Mouse (Mus musculus) liver, adult (tissue): ENCODE data around the gene Rgcc.

Experiments
- GATA4 ChIP-seq: IDR thresholded peaks from 2 replicates; pipeline ENCODE4 v1.6.1; 2014; ENCODE audit warnings: mild to moderate bottlenecking, low read length; ENCODE audit not compliant: insufficient replicate concordance

Rgcc gene

DNA sequence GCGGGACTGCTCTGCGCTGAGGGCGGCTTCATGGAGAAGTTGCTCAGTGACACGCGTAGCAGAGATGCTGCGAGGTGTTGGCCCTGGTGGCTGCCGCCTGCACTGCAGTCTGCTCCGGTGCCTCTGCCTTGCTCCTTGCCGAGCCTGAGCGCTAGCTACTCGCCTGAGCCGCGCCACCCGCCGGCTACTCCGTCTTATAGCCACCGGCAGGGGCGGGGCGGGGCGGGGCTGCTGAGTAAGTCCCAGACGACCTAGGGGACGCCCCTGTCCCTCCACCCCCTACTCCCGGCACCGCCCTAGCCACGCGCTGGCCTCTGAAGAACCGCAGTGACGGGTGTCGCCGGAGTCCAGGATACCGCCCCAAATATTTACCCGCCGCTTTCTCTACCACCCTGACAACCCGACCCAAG is at the start of gene Rgcc:
Gene Rgcc (minus strand): TSS at position 180 of the 410 bp plus-strand sequence.
- TF ChIP-seq GATA4, result no peak

DNA sequence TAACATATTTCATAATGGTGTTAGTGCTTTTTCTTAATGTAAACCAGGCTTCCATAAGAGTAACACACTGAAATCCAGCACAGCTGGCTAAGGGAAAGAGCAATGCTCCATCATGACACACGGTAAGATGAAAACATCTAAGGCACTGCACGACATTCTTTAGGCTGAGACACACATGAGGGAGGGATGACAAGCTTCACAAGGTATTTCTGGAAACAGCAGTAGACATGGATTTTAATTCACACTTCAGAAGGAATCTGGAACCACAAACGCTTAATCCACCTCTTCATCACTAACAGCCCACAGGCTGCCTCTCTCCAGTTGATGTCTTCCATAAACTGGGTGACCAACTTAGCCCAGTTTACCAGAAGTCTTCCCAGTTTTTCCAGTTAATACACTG is 44.9 kb upstream of the Rgcc start:
- TF ChIP-seq GATA4, result no peak

DNA sequence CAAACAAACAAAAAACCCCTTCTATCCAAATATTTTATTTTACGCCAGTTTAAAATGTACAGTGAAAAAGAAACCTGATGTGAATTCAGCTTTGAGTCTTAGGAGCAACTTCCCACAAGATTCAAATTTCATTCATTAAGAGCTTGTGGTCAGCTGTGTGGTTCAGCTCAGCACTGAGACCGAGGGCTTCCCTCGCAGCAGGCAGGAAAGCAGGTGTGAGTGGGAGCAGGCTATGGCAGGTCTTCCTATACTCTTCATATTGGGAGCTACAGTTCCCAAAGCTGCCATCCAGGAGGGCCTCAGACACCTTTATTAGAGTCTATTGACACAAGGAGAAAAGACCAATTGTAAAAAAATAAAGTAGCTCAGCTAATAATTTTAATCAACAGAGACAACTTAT is 34.2 kb upstream of the Rgcc start:
- no peak for TF ChIP-seq GATA4

DNA sequence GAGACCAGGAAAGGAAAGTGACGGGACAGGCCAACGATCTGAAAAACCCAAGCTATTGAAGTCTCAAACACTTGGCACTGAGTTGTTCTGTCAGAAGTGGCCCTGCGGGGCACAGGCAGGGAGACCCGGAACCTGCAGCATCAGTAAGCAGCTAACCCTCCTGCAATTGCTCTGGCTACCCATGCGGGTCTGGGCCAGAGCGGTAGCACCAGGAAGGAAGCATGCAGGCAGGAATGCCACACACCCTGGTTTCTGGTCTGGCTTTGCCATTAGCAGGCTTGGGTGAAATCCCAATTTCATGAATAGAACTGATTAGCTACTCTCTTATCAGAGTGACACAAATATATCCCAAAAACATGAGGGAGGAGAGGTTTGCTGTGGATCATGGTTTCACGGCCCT is 30.5 kb upstream of the Rgcc start:
- TF ChIP-seq GATA4, result no peak

DNA sequence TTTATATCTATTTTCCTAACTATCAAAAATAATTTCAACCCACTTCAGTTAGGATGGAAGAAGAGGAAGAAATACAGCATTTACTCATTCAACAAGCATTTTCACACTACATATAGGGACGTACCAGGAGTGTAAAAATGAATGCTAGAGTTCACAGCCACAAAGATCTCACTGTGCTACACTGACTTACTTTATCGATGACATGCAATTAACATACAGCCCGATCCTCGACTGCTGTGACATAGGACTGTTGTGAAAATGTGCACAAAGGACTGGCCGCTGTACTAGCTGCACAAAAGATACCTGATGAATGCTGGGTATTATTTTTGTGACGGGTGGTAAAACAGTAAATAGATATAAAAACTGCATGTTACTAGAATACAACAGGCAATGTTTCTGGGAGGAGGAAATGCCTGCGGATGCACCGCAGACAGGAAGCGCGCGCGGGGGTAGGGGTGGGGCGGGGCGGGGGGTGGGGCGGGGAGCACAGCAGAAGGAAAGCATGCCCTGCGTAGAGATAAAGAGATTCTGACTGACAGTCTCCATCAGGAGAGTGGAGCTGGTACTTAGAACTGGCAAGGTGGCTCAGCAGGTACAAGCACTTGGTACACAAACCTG is 29.6 kb upstream of the Rgcc start:
- TF ChIP-seq GATA4, result no peak

DNA sequence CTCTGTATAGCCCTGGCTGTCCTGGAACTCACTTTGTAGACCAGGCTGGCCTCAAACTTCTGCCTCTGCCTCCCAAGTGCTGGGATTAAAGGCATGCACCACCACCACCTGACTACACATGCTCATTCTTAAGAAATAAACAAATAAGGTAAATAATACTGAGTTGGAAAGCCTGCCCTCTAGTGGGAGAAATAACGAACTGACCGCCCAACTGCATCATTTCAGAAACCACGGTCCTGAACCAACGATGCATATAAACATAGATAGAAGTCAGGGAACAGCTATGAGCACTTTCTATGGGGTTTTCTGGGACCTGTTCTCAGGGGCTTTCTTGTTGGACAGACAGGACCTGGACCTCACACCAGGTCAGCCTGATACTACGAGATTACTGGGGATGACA is 25.6 kb upstream of the Rgcc start:
- TF ChIP-seq GATA4, result no peak

DNA sequence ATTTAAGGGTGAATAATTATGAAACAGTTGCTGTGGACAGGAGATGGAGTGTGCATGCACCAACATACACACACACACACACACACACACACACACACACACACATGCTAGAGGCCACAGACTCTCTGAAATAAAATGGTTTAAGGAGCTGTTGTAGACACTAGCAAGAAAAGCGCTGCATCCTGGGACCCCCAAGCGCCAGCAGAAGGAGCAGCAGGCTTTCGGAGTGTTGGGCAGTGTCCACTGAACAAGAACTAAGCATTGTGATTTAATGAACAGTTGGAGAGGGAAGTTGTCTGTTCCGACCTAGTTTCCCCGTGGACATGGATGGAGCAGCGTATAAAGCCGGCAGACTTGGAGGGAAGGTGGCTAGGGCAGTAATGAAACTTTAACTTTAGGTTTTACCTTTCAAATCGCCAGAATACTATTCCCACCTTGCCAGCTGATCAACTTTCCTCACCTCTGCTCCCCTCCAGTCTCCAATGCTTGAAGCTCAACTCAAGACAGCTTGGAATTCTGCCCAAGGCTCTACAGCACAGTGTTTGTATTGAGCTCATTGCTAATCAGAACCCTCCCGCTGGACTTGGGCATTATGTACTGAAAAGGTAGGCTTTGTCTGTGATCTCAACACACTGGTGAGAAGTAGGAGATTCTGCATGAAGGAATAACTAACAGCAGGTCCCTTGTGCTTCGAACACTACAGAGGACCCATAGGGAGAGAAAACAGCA is 22.8 kb upstream of the Rgcc start:
- no peak for TF ChIP-seq GATA4

DNA sequence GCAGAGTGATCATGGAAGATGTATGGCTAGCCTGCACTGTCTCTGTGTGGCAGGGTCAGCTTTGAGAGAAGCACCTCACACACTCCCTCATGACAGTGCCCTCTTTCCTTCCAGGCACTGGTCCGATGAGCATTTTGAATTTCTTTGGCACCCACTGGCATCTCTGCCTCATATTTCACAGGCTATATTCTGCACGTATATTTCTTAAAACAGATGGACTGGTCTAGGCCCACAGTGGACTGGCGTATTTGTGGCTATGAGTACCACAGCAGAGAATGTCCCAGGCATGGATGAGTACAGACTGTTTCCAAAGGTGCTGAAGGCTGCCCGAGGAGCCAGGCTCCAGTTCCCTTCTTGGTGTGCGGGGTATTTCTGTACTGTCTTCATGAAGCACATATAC is 20.4 kb upstream of the Rgcc start:
- no peak for TF ChIP-seq GATA4

DNA sequence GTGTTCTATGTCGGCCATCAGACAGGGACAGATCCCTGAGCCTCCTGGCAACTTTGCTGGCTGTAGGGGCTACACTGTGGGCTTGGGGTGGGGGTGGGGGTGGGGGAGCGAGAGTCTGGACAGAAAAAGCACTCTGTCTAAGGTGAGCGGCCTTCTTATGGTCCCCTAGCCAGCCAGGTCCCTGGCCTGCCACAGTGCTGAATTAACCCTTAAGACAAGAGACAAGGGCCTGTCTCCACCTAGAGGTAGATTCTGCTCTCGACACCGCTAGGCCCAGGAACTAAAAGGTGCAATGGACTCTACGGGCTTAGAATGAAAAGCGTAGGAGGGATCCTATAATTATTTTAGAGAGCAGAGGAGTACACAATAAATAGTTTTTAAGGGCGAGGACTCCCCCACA is 19.7 kb upstream of the Rgcc start:
- TF ChIP-seq GATA4, result no peak

DNA sequence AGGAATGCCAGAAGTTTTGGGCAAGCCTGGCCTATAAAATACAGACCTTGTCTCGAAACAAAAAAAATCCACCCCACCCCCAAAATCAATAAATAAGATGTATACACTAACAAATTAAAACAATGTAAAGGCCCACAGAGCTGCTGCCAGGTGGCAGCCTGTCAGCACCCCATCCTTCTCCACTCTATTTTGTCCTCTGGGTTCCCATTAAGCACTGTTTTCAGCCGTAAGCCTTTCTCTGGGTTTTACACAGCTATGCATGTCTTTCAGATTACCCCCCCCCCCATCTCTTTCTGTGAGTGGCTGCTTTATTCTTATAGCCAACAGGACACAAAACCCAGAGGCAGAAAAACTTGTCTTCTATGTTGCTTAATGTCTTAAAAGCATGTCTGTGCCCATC is 16.2 kb upstream of the Rgcc start:
- no peak for TF ChIP-seq GATA4

DNA sequence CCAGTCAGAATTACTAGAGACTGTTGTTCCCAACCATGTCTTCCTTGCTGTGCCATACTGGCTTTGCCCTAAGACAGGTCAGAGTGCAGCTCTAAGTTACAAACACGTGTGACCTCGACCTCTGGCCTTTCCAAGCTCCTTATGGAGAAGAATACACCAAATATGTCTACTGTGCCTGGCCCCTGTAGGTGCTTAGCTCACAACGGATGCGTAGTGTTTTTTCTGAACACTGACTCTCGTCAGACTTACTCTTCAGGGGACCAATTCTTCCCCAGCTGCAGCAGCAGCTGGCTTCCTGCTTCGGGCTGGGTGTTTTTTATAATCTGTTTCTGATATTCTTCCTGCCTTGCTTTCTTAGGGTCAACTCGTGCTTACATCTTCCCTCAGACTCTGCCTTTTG is 14.4 kb upstream of the Rgcc start:
- TF ChIP-seq GATA4, result no peak

DNA sequence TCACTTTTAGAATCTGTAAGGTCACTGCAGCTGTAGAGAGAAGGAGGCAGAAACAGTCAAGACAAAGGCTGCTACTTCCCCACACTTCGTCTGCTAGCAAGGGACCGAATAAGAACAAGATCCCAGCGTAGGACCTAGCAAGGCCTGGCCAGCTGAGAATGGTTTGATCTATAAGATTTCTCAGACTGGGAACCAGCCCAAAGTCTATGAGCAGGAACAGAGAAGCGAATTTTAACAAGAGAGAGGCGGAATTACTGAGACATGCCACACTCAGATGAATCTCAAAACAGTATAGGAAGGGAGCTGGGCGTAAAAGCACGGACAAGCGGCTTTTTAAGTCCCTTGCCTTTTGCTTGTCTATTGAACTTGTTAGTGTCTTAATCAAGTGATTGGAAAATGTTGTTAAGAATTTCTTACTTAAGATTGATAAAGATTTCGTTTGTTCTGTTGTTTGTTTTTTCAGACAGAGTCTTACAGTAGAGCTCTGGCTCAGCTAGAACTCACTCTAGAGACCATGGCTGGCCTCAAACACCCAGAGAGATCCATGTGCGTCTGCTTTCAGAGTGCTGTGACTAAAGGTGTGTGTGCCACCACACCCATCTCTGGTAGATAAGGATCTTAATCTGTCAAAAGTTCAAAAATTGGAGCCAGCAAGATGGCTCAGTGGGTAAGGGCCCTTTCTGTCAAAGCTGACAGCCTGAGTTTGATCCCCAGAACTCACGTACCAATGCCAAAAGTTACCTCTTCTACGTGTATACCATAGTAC is 13.0 kb upstream of the Rgcc start:
- TF ChIP-seq GATA4, result no peak

DNA sequence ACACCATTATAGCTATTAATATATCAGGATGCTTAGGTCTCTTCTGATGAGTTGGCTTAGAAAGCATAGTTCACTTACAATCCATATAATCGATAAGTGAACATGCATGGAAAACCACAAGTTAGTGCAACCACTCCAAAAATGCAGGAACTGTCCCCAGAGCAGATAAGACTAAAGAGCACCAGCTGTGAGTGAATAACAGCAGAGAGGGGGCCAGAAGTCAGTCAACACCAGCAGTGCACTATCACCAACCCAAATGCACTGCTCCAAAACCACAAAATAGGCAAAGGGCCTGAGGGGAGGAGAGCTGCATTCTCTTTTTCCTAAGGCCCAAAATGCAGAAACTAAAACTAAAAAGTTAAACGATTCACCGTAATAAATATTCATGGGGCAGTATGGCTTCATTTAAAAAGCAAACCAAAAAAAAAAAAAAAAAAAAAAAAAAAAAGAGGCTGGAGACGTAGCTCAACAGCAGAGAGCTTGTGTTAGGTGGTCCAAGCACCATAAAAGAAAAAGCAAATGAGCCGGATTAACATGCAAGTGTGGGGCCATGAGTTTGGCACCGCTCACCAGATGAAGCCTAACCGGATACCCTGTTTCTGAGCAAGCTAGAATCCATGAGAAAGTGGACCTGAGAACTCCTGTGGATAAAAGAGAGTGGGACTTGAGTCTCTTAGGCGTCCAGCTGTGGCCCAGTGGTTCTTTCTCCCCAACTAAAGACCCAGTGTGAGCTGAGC is 12.2 kb upstream of the Rgcc start:
- no peak for TF ChIP-seq GATA4

DNA sequence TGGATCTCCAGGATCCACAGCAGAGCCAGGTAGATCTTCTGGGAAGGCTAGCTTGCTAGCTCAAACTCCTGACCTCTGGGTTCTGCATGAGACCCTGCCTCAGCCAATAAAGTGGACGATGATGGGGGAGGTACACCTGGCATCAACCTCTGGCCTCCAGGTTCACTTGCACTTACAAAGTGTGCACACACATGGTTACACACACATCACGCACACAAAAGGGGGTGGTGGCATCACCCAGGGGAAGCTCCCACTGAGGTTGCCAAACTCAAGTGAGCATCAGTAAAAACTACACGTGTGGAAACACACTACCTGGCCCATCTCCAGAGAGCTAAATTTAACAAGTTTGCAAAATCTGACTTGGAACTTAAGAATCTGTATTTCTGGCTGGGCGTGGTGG is 11.3 kb upstream of the Rgcc start:
- no peak for TF ChIP-seq GATA4

DNA sequence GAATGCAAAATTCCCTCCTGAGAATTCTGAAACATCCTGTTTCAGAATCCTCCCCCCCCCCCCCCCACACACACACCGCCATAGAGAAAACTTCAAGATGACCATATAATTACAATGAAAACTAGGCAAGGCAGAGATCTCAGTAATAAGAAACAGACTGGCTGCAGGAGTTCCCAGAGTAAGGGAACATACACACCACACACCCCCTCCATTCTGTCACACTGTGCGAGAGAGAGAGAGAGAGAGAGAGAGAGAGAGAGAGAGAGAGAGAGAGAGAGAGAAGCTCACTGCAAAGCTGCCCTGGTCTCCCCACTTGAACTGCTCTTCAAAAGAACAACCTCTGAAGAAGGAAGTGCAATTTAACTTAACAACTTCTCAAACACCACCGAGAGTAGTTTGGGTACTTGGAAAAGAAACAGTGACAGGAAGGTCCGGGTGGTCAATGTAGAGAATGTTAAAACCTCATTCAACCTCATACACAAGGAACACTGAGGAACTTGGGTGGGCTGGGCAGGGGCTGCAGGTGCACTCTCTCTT is 10.5 kb upstream of the Rgcc start:
- TF ChIP-seq GATA4, result no peak
